8 mouse cellular contexts compared by ENCODE assay signal in the genomic region with DNA sequence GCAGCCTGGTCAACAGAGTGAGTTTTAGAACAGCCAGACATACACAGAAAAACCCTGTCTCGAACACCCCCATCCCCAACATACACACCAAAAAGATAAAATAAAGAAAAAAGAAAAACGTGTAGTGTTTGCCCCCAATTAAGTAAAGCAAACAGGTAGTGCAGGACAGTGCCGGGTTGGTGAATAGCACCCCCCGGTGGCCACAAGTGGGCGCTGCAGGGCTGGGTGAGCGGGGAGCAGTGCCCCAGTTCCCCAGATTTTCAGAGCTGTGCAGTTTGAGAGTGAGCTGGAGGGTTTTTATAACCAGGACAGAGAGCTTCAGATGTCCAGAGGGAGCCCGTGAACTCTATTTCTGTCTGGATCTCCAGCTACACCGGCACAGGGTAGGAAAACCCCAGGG. TPM values are rescaled to one million over a fixed set of nuclear protein-coding genes. Genes with fewer than 3 reads are reported as not detected.
DNase-seq lines count a peak whose midpoint lies in the region; ATAC-seq and TF ChIP-seq lines count a peak whose summit lies in the region.
"Had no signal": no experiment of that assay in that cellular context is flagged by ENCODE, and none has a peak within 500 bp of the region (broad histone marks: within the 10 kb centered on the region; RNA-seq: fewer than 3 reads in every experiment).

No protein-coding gene starts in this region.

- H3K9ac ChIP-seq in ES-Bruce4 (ENCODE audit: low read depth, poor library complexity, severe bottlenecking) = peak overlapping the region; percentile 17; the same call in 1 of the 2 replicates
- H3K9ac ChIP-seq: liver, embryonic 13.5 days had no signal

- TF ChIP-seq EP300 in ES-Bruce4 (IDR thresholded peaks at IDR 0.05; ENCODE audit: insufficient read depth, low read depth, low read length) = no peak

- TF ChIP-seq CTCF in ES-Bruce4 (IDR thresholded peaks at IDR 0.05; ENCODE audit: low read depth, low read length) = peak; percentile 91
- TF ChIP-seq CTCF in spleen, adult 2 months (IDR thresholded peaks at IDR 0.05; ENCODE audit: extremely low read depth, insufficient read depth, insufficient read length, insufficient replicate concordance) = peak; percentile 51; the same call in 1 of the 2 replicates

- no peak overlapping the region for H3K27ac ChIP-seq in ES-Bruce4 (ENCODE audit: insufficient read depth, low read length)
- no peak overlapping the region for H3K27ac ChIP-seq in spleen, adult 2 months (ENCODE audit: insufficient read depth, low read length)
- H3K27ac ChIP-seq: liver, embryonic 13.5 days had no signal

- TF ChIP-seq POLR2A in ES-Bruce4 (IDR thresholded peaks at IDR 0.05; ENCODE audit: insufficient read depth, low read length) = no peak
- no peak for TF ChIP-seq POLR2A in spleen, adult 2 months (IDR thresholded peaks at IDR 0.05; ENCODE audit: low read depth, low read length)

- 24% methylated on average over 8 of the region's 8 CpGs for WGBS in spleen, adult 2 months

- peak; percentile 58 for DNase-seq in layer of hippocampus, adult 11-12 months (ENCODE audit: low spot score)
- DNase-seq in layer of hippocampus, adult 9-10 months (ENCODE audit: low spot score) = no peak
- DNase-seq in adrenal gland, postnatal 14 days = peak; percentile 70
- peak in 1 of 2 experiments; percentile 49 for DNase-seq in spleen, adult 2 months (ENCODE audit: low read depth in 1 of 2, low spot score in 2 of 2)
- DNase-seq in ovary, postnatal 10 days (ENCODE audit: low spot score) = no peak
- DNase-seq: liver, embryonic 13.5 days had no signal

- H3K4me1 ChIP-seq in ES-Bruce4 (ENCODE audit: control insufficient read depth, insufficient read depth, low read length) = no peaks in the 10 kb centered on the region
- no peaks in the 10 kb centered on the region; the same call in 1 of the 2 replicates for H3K4me1 ChIP-seq in spleen, adult 2 months (ENCODE audit: control insufficient read depth, insufficient read depth, insufficient read length)

- H3K4me3 ChIP-seq in ES-Bruce4 (ENCODE audit: low read depth, low read length) = no peak overlapping the region
- H3K4me3 ChIP-seq in spleen, adult 2 months (ENCODE audit: extremely low read depth, insufficient read depth, insufficient read length) = no peak overlapping the region
- H3K4me3 ChIP-seq: liver, embryonic 13.5 days had no signal

- H3K36me3 ChIP-seq in ES-Bruce4 (ENCODE audit: control insufficient read depth, insufficient read depth, low read length, poor library complexity, severe bottlenecking) = no peaks in the 10 kb centered on the region
- no peaks in the 10 kb centered on the region for H3K36me3 ChIP-seq in spleen, adult 2 months (ENCODE audit: control insufficient read depth, insufficient read depth, low read length)
- H3K36me3 ChIP-seq: liver, embryonic 13.5 days had no signal

- no peaks in the 10 kb centered on the region for H3K27me3 ChIP-seq in ES-Bruce4 (ENCODE audit: control insufficient read depth, insufficient read depth, low read length, poor library complexity, severe bottlenecking)
- peaks cover 6% of the 10 kb centered on the region; the same call in 1 of the 2 replicates for H3K27me3 ChIP-seq in spleen, adult 2 months (ENCODE audit: control insufficient read depth, insufficient read depth, low read length)

- H3K9me3 ChIP-seq in ES-Bruce4 (replicated peaks; ENCODE audit: control insufficient read depth, insufficient read depth, low read length, poor library complexity, severe bottlenecking) = no peaks in the 10 kb centered on the region
- H3K9me3 ChIP-seq: liver, embryonic 13.5 days had no signal

- ATAC-seq in hematopoietic stem cell, adult 5-6 weeks (replicated peaks in 1 of 2; ENCODE audit: insufficient read depth in 1 of 2, low FRiP score in 2 of 2, low TSS enrichment in 1 of 2, low read depth in 1 of 2, poor library complexity in 2 of 2, severe bottlenecking in 2 of 2) = peak; percentile 30 to 46; a peak in 1 of 4 replicates

RNA-seq across cellular contexts. Expression of a gene that starts 28.8 kb away (rescaled TPM):
- polyA plus RNA-seq in ES-Bruce4 (2011; ENCODE audit: insufficient read depth, insufficient read length, low read depth, missing spikeins) = 14.7 and 16.5 TPM in 2 replicates
- total RNA-seq in adrenal gland, postnatal 14 days (2021) = 3.9 and 5.1 TPM in 2 replicates
- total RNA-seq in hematopoietic stem cell, adult 5-6 weeks (2017) = 0.10 and 0.38 TPM in 2 replicates
- polyA plus RNA-seq in spleen, adult 2 months (2012; rRNA removed) = 0.09 and 0.63 TPM in 2 replicates

RNA-seq across cellular contexts. Expression of a gene that starts 51.4 kb away (rescaled TPM):
- 12.3 and 15.5 TPM in 2 replicates for polyA plus RNA-seq in ES-Bruce4 (2011; ENCODE audit: insufficient read depth, insufficient read length, low read depth, missing spikeins)
- total RNA-seq in adrenal gland, postnatal 14 days (2021) = 5.5 and 6.8 TPM in 2 replicates
- total RNA-seq in hematopoietic stem cell, adult 5-6 weeks (2017) = 0.50 TPM in 1 of 2 replicates, not detected in the other
- 3.5 and 4.2 TPM in 2 replicates for polyA plus RNA-seq in spleen, adult 2 months (2012; rRNA removed)

Comparison
In these comparisons a context has a peak if more than half of its experiments do, and no peak if none do; other contexts are left out.
1. DNase-seq: peak in layer of hippocampus, adult 11-12 months (single experiment) and adrenal gland, postnatal 14 days (single experiment); none in layer of hippocampus, adult 9-10 months (single experiment) and ovary, postnatal 10 days (single experiment).